Mouse (Mus musculus): Measurements from ENCODE around the gene Adora2a.

Adora2a gene

GRCm38 (mm10) chr10:75316872-75316907, at the start of gene Adora2a:
TSS of gene Adora2a (plus strand) at chr10:75316877.
- TF ChIP-seq GATA4 (IDR thresholded peaks at IDR 0.05; ENCODE audit: insufficient replicate concordance, low read length): no peak

- no peak for TF ChIP-seq GATA4 (IDR thresholded peaks at IDR 0.05; ENCODE audit: insufficient replicate concordance, low read length)
These were observed 43.7 kb upstream of the Adora2a start for GRCm38 (mm10) chr10:75273020-75273419.

- TF ChIP-seq GATA4 (IDR thresholded peaks at IDR 0.05; ENCODE audit: insufficient replicate concordance, low read length): no peak
These were observed 40.2 kb upstream of the Adora2a start for GRCm38 (mm10) chr10:75276427-75277013.

GRCm38 (mm10) chr10:75277501-75277900, 39.2 kb upstream of the Adora2a start:
- TF ChIP-seq GATA4 (IDR thresholded peaks at IDR 0.05; ENCODE audit: insufficient replicate concordance, low read length): no peak

GRCm38 (mm10) chr10:75282648-75283047, 34.0 kb upstream of the Adora2a start:
- TF ChIP-seq GATA4 (IDR thresholded peaks at IDR 0.05; ENCODE audit: insufficient replicate concordance, low read length): no peak

- no peak for TF ChIP-seq GATA4 (IDR thresholded peaks at IDR 0.05; ENCODE audit: insufficient replicate concordance, low read length)
These were observed 32.9 kb upstream of the Adora2a start for GRCm38 (mm10) chr10:75283821-75284220.

- TF ChIP-seq GATA4 (IDR thresholded peaks at IDR 0.05; ENCODE audit: insufficient replicate concordance, low read length): no peak
These were observed 28.1 kb upstream of the Adora2a start for GRCm38 (mm10) chr10:75288579-75288978.

- TF ChIP-seq GATA4 (IDR thresholded peaks at IDR 0.05; ENCODE audit: insufficient replicate concordance, low read length): no peak
These were observed 27.3 kb upstream of the Adora2a start for GRCm38 (mm10) chr10:75289392-75289791.

GRCm38 (mm10) chr10:75290650-75291049, 26.0 kb upstream of the Adora2a start:
- no peak for TF ChIP-seq GATA4 (IDR thresholded peaks at IDR 0.05; ENCODE audit: insufficient replicate concordance, low read length)

- TF ChIP-seq GATA4 (IDR thresholded peaks at IDR 0.05; ENCODE audit: insufficient replicate concordance, low read length): no peak
These were observed 25.3 kb upstream of the Adora2a start for GRCm38 (mm10) chr10:75291338-75291737.

- no peak for TF ChIP-seq GATA4 (IDR thresholded peaks at IDR 0.05; ENCODE audit: insufficient replicate concordance, low read length)
These were observed 23.4 kb upstream of the Adora2a start for GRCm38 (mm10) chr10:75293288-75293687.

- no peak for TF ChIP-seq GATA4 (IDR thresholded peaks at IDR 0.05; ENCODE audit: insufficient replicate concordance, low read length)
These were observed 22.3 kb upstream of the Adora2a start for GRCm38 (mm10) chr10:75294362-75294761.

- TF ChIP-seq GATA4 (IDR thresholded peaks at IDR 0.05; ENCODE audit: insufficient replicate concordance, low read length): no peak
These were observed 21.8 kb upstream of the Adora2a start for GRCm38 (mm10) chr10:75294926-75295325.

GRCm38 (mm10) chr10:75298608-75299007, 18.1 kb upstream of the Adora2a start:
- no peak for TF ChIP-seq GATA4 (IDR thresholded peaks at IDR 0.05; ENCODE audit: insufficient replicate concordance, low read length)

GRCm38 (mm10) chr10:75299785-75300418, 16.8 kb upstream of the Adora2a start:
- TF ChIP-seq GATA4 (IDR thresholded peaks at IDR 0.05; ENCODE audit: insufficient replicate concordance, low read length): no peak

GRCm38 (mm10) chr10:75301195-75301806, 15.4 kb upstream of the Adora2a start:
- no peak for TF ChIP-seq GATA4 (IDR thresholded peaks at IDR 0.05; ENCODE audit: insufficient replicate concordance, low read length)

- TF ChIP-seq GATA4 (IDR thresholded peaks at IDR 0.05; ENCODE audit: insufficient replicate concordance, low read length): no peak
These were observed 14.7 kb upstream of the Adora2a start for GRCm38 (mm10) chr10:75301937-75302336.
